Mouse (Mus musculus): ENCODE measurements around the gene 4930453N24Rik. TPM values are rescaled to one million over a fixed set of nuclear protein-coding genes. Genes with fewer than 3 reads are reported as not detected.

Gene 4930453N24Rik
- polyA plus RNA-seq (2014; fragmentation: Illumina TruSeq; extraction: RNeasy Lipid Tissue Mini Kit (QIAGEN cat#74804); ENCODE audit: low replicate concordance), result 73.0 TPM

GRCm38 (mm10) chr16:64770521-64771430 lies at the start of gene 4930453N24Rik:
Gene 4930453N24Rik (minus strand): TSS chr16:64771161.

Other genes starting within 250 kb of the 4930453N24Rik start
- gene Csnka2ip, start 168.8 kb downstream of the 4930453N24Rik start, polyA plus RNA-seq (2014; fragmentation: Illumina TruSeq; extraction: RNeasy Lipid Tissue Mini Kit (QIAGEN cat#74804); ENCODE audit: low replicate concordance), result not detected
- 44.2 TPM for gene Zfp654, start 80.5 kb upstream of the 4930453N24Rik start, polyA plus RNA-seq (2014; fragmentation: Illumina TruSeq; extraction: RNeasy Lipid Tissue Mini Kit (QIAGEN cat#74804); ENCODE audit: low replicate concordance)
- 155 TPM for gene Cggbp1, start 80.8 kb upstream of the 4930453N24Rik start, polyA plus RNA-seq (2014; fragmentation: Illumina TruSeq; extraction: RNeasy Lipid Tissue Mini Kit (QIAGEN cat#74804); ENCODE audit: low replicate concordance)